Mouse (Mus musculus) heart, adult 2 months (tissue): ENCODE results near the gene Gon4l. TPM values are rescaled to one million over a fixed set of nuclear protein-coding genes. Genes with fewer than 3 reads are reported as not detected.

Experiments used
- DNase-seq, 2 experiments: peaks; one replicate each; pipeline ENCODE4 v3.0.0; 2021
- H3K27ac ChIP-seq: fragments of 200-600 bp; 2 replicates; pipeline ENCODE4 v1.8.1; 2022
- H3K27me3 ChIP-seq: fragments of 200-500 bp; 2 replicates; pipeline ENCODE4 v1.6.1; 2012; ENCODE audit warnings: mild to moderate bottlenecking, low read length, inconsistent platforms, mixed read lengths; ENCODE audit not compliant: control insufficient read depth, insufficient read depth
- H3K36me3 ChIP-seq: fragments of 200-500 bp; 2 replicates; pipeline ENCODE4 v1.6.1; 2012; ENCODE audit warnings: low read length, inconsistent platforms; ENCODE audit not compliant: control insufficient read depth, insufficient read depth
- H3K4me1 ChIP-seq: fragments of 200-500 bp; 2 replicates; pipeline ENCODE4 v1.6.1; 2011; ENCODE audit warnings: low read length; ENCODE audit not compliant: control insufficient read depth, insufficient read depth
- H3K4me3 ChIP-seq: fragments of 200-600 bp; 2 replicates; pipeline ENCODE4 v1.8.1; 2022
- H3K79me2 ChIP-seq: fragments of 200-500 bp; replicated peaks from 2 replicates; pipeline ENCODE4 v1.6.1; 2012; ENCODE audit warnings: mild to moderate bottlenecking, inconsistent platforms, low read length, moderate library complexity, mixed read lengths; ENCODE audit not compliant: control insufficient read depth, insufficient read depth
- H3K9ac ChIP-seq: fragments of 200-500 bp; 2 replicates; pipeline ENCODE4 v1.6.1; 2012; ENCODE audit warnings: low read depth, mild to moderate bottlenecking, control low read depth, inconsistent platforms, low read length, mixed read lengths
- CTCF ChIP-seq: fragments of 200-600 bp; IDR thresholded peaks from 2 replicates; pipeline ENCODE4 v1.8.1; 2022; ENCODE audit warnings: antibody characterized with exemption, mild to moderate bottlenecking, moderate library complexity
- EP300 ChIP-seq: fragments of 200-500 bp; IDR thresholded peaks from 2 replicates; pipeline ENCODE4 v1.6.1; 2011; ENCODE audit warnings: low read depth, low read length, control low read depth; ENCODE audit not compliant: insufficient read depth
- POLR2A ChIP-seq: fragments of 200-500 bp; IDR thresholded peaks from 2 replicates; pipeline ENCODE4 v1.6.1; 2011; ENCODE audit warnings: mild to moderate bottlenecking, low read depth, low read length, control low read depth; ENCODE audit not compliant: insufficient read depth
- WGBS: fragments of 180-500 bp; shearing (Covaris S2); methylation state at CpG from one replicate; pipeline ENCODE4 v1.1.7; 2018; 5-methylcytosine and 5-hydroxymethylcytosine counted together
- intact Hi-C: fragments of 180-260 bp; cut with DNase I; formaldehyde crosslinking; loops from one replicate; pipeline ENCODE4 v1.15.1; 2025
- polyA plus RNA-seq: library from polyadenylated mRNA; depleted of rRNA; stranded (reverse); fragments of >200 nt; gene quantifications from 2 replicates; pipeline ENCODE4 v1.2.3, GENCODE M21; 2012
- total RNA-seq, 2 experiments: library from RNA; stranded (reverse); gene quantifications; 2 replicates each; pipeline ENCODE4 v1.2.3; 2021

Gene Gon4l
- total and polyA plus RNA-seq, 3 experiments: 10.7 to 24.3 (median 19.9) TPM

- WGBS: 42% methylated on average over 8 of the region's 8 CpGs
- intact Hi-C loops: no loop called here
- no peak overlapping the region for H3K9ac ChIP-seq
These were observed 89.1 kb downstream of the Gon4l start for GRCm38 (mm10) chr3:88923989-88924591.

GRCm38 (mm10) chr3:88925651-88926050, 90.6 kb downstream of the Gon4l start:
- no peak for DNase-seq
- intact Hi-C loops: no loop called here
- Histone ChIP-seq H3K79me2 (no peaks in the 10 kb centered on the region), H3K9ac (no peak overlapping the region), H3K4me3 (no peak overlapping the region), H3K4me1 (no peaks in the 10 kb centered on the region), H3K36me3 (no peaks in the 10 kb centered on the region), H3K27me3 (no peaks in the 10 kb centered on the region), H3K27ac (no peak overlapping the region)
- WGBS: 95% methylated on average over 2 of the region's 2 CpGs
- TF ChIP-seq EP300 (no peak), POLR2A (no peak), CTCF (peak; percentile 36)

More at GRCm38 (mm10) chr3:88923989-88924591, 89.1 kb downstream of the Gon4l start:
- Histone ChIP-seq H3K27ac (no peak overlapping the region), H3K79me2 (no peaks in the 10 kb centered on the region), H3K36me3 (no peaks in the 10 kb centered on the region), H3K4me1 (no peaks in the 10 kb centered on the region), H3K4me3 (no peak overlapping the region), H3K27me3 (no peaks in the 10 kb centered on the region)
- DNase-seq: peak in 1 of 2 experiments; percentile 30
- TF ChIP-seq CTCF: no peak
- TF ChIP-seq POLR2A: no peak
- no peak for TF ChIP-seq EP300

DNA sequence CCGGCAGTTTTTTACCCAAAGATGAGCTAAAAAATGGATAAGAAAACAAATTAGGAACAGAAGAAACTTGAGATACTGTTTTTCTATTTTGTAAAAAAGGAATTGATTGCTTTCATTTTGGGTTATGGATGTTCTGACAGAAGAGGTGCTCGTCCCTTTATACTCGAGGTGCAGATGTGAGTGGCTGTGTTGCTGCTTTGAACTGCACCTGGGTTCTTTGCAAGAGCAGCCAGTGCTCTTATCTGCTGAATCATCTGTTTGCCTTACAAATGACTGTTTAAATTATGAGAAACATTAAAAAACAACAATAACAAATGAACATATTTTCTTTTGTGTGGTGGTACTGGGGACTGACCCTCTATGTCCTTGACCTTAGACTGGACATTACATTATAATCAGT, 94.5 kb downstream of the Gon4l start:
- WGBS: 87% methylated on average over 3 of the region's 3 CpGs
- Histone ChIP-seq H3K36me3 (no peaks in the 10 kb centered on the region), H3K4me1 (no peaks in the 10 kb centered on the region)

DNA sequence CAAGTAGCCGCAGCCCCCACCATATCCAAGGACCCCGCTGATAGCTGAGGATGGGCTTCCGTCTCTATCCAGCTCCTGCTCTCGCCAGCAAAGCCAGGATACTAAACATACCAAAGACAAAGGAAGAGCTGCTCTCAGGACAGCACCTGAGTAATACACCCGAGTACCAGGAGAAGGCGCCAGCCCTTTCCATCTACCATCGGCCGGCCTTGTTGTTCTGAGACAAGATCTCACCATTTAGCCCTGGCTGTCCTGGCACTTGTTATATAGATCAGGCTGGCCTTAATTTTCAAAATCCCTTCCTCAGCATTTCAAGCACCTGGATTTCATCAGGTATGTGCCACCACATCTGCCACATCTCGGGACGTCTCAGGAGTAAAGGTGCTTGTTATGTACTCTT, 104.0 kb downstream of the Gon4l start:
- DNase-seq: no peak
- Histone ChIP-seq H3K4me1 (no peaks in the 10 kb centered on the region), H3K9ac (no peak overlapping the region), H3K27me3 (no peaks in the 10 kb centered on the region), H3K36me3 (no peaks in the 10 kb centered on the region), H3K4me3 (no peak overlapping the region), H3K79me2 (no peaks in the 10 kb centered on the region; the same call in 1 of the 2 replicates), H3K27ac (no peak overlapping the region)
- TF ChIP-seq EP300 (no peak), CTCF (no peak), POLR2A (no peak)
- intact Hi-C loops: no loop called here
- WGBS: 91% methylated on average over 10 of the region's 10 CpGs

More for the DNA sequence above, 94.5 kb downstream of the Gon4l start:
- H3K27me3 ChIP-seq: no peaks in the 10 kb centered on the region
- H3K27ac ChIP-seq: no peak overlapping the region
- TF ChIP-seq CTCF: no peak
- no peak for TF ChIP-seq POLR2A
- TF ChIP-seq EP300: no peak
- no peak for DNase-seq
- intact Hi-C loops: no loop called here
- no peak overlapping the region for H3K9ac ChIP-seq
- no peaks in the 10 kb centered on the region for H3K79me2 ChIP-seq
- no peak overlapping the region for H3K4me3 ChIP-seq

GRCm38 (mm10) chr3:88939749-88940148, 104.7 kb downstream of the Gon4l start:
- Histone ChIP-seq H3K4me3 (no peak overlapping the region), H3K27ac (no peak overlapping the region), H3K79me2 (no peaks in the 10 kb centered on the region; the same call in 1 of the 2 replicates), H3K27me3 (no peaks in the 10 kb centered on the region), H3K9ac (no peak overlapping the region), H3K36me3 (no peaks in the 10 kb centered on the region), H3K4me1 (no peaks in the 10 kb centered on the region)
- TF ChIP-seq CTCF (peak; percentile 85), EP300 (no peak), POLR2A (no peak)
- intact Hi-C loops: loop anchor here (2.0 to 10.0 kb wide), 4 partner anchors 53 to 275 kb away; partner anchors contain the start of genes Clk2, Hcn3 and Thbs3
- 52% methylated on average over 3 of the region's 3 CpGs for WGBS
- no peak for DNase-seq

DNA sequence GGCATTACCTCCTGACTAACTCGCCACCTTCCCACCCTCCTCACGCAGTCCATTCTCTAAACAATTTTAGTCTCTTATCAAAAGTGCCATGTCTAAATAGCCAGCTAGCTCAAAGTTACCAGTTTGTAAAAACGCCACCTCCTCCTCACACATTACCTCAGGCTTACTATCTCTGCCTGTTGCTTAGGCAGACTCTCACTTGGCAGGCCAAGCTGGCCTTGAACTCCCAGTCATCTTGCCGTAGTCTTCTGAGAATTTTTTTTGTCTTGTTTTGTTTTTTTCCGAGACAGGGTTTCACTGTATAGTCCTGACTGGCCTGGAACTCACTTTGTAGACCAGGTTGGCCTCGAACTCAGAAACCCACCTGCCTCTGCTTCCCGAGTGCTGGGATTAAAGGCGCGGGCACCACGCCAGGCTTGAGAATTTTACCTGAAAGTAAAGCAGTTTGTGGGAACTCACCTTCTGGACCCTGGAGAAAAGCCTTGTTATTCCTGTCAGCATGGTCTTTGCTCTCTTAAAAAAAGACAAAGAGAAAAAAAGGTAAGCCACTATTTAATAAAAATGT, 107.4 kb downstream of the Gon4l start:
- Histone ChIP-seq H3K79me2 (no peaks in the 10 kb centered on the region; the same call in 1 of the 2 replicates), H3K4me1 (no peaks in the 10 kb centered on the region), H3K4me3 (no peak overlapping the region), H3K27me3 (no peaks in the 10 kb centered on the region), H3K9ac (no peak overlapping the region), H3K27ac (no peak overlapping the region), H3K36me3 (no peaks in the 10 kb centered on the region)
- 87% methylated on average over 10 of the region's 10 CpGs for WGBS
- intact Hi-C loops: loop anchor here (10.0 kb wide), 2 partner anchors 222 to 272 kb away; partner anchors contain the start of genes Clk2, Hcn3 and Thbs3
- DNase-seq: no peak
- TF ChIP-seq EP300 (no peak), CTCF (no peak), POLR2A (no peak)
